Mouse (Mus musculus): ENCODE measurements at regions not wholly inside any gene's neighbourhood (a gene's known extent, or its start where the extent isn't known, plus 50 kb on each side); places are given as distances from the start of the nearest gene placed in this dataset.

DNA sequence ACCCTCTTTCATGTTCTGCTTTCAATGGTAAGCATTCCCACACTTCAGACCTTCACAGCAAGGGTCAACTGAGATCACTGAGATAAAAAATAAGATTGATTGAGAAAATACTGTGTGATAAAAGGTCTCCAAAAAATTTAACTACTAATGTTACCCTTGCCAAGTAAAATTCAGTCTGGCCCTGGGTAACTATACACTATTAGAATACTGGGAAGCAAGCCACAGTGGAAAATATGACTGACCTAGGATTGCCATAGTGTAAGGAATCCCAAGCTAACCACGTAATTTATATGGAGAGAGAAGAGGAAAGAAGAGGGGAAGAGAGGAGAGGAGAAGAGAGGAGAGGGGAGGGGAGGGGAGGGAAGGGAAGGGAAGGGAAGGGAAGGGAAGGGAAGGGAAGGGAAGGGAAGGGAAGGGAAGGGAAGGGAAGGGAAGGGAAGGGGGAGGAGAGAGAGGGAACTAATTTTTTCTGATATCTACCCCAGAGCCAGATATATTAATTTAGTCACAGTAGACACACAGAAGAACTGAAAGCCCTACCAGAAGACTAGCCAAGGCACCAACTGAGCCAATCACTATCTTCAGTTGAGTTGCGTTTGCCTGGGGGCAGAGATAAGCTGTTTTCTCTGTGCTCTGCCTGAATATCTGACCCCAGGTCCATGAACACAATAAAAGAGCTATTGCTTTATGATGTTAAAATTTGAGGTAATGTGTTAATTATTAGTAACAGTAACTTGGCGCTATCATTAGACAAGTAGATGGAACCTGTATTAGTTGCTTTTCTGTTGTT is 97.3 kb upstream of the Ifne start:
- WGBS, result 75% methylated on average over 3 of the region's 3 CpGs
- no peak overlapping the region for H3K4me2 ChIP-seq (ENCODE audit: low read depth, low read length)
- H3K4me3 ChIP-seq (ENCODE audit: low read depth, low read length), result no peak overlapping the region
- H3K27me3 ChIP-seq (ENCODE audit: control insufficient read depth, insufficient read depth, low read length), result no peaks in the 10 kb centered on the region
- no peaks in the 10 kb centered on the region for H3K9me3 ChIP-seq (replicated peaks; ENCODE audit: control insufficient read depth, low read length)
- H3K4me1 ChIP-seq (ENCODE audit: control insufficient read depth, insufficient read depth, low read length), result no peaks in the 10 kb centered on the region
- H3K36me3 ChIP-seq (replicated peaks; ENCODE audit: control insufficient read depth, insufficient read depth, low read depth, low read length), result no peaks in the 10 kb centered on the region
- ATAC-seq (replicated peaks; ENCODE audit: insufficient number of reproducible peaks, low FRiP score, low TSS enrichment, low read depth) (no peak), DNase-seq (ENCODE audit: low spot score) (no peak)
- no peak overlapping the region for H3K9ac ChIP-seq (replicated peaks; ENCODE audit: low read length)
- H3K27ac ChIP-seq (replicated peaks; ENCODE audit: low read depth, low read length), result no peak overlapping the region

DNA sequence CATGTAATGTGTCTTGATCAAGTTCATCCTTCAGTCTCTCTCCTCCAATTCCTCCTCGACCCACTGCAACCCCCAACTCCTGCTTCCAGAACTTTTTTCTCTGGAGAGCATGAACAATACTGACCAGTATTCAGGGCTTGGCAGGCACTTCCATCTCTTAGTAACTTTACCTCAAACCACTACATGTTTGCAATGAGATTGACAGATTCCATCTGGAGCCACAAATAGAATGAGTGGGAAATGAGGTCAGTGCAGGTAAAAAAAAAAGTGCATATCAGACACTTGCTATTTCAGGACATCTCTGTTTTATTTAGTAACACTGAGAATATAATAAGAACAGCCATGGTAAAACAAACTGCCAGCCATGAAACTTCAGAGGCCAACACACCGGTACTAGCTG is 94.5 kb upstream of the Ifne start:
- Histone ChIP-seq H3K4me2 (ENCODE audit: low read depth, low read length) (no peak overlapping the region), H3K27ac (replicated peaks; ENCODE audit: low read depth, low read length) (no peak overlapping the region)
- 81% methylated on average over 2 of the region's 2 CpGs for WGBS

DNA sequence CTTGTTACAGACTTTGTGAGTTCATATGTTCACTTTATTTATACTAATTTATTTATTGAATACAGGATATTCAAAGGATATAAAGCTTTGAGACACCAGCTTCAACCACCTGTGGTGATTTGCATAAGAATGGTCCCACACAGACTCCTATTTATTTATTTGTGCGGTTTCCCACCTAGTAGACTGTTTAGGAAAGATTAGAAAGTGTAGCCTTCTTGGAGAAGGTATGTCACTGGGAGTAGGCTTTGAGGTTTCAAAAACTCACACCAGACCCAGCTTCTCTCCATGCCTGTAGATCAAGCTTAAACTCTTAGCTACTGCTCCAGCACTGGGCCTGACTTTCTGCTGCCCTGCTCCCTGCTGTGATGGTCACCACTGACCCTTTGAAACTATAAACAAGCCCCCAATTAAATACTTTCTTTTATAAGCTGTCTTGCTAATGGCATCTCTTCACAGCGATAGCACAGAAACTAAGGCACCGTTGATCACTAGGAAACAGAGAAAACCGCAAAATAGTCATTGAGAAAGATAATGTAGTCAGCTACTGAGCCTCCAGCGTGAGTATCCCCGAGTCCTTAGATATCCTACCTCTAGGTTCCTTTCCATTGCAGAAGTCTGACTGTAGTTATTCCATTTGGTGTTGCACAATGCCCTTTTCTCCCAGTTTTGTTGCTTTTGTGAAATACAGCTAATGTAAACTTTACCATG is 89.3 kb upstream of the Ifne start:
- no peak for DNase-seq (ENCODE audit: low spot score)
- no peak overlapping the region for H3K27ac ChIP-seq (replicated peaks; ENCODE audit: low read depth, low read length)
- no peaks in the 10 kb centered on the region for H3K4me1 ChIP-seq (ENCODE audit: control insufficient read depth, insufficient read depth, low read length)
- H3K27me3 ChIP-seq (ENCODE audit: control insufficient read depth, insufficient read depth, low read length), result no peaks in the 10 kb centered on the region
- no peak overlapping the region for H3K4me2 ChIP-seq (ENCODE audit: low read depth, low read length)
- H3K4me3 ChIP-seq (ENCODE audit: low read depth, low read length), result no peak overlapping the region
- H3K9me3 ChIP-seq (replicated peaks; ENCODE audit: control insufficient read depth, low read length), result no peaks in the 10 kb centered on the region
- 63% methylated on average over 6 of the region's 6 CpGs for WGBS
- no peak overlapping the region for H3K9ac ChIP-seq (replicated peaks; ENCODE audit: low read length)
- no peak for ATAC-seq (replicated peaks; ENCODE audit: insufficient number of reproducible peaks, low FRiP score, low TSS enrichment, low read depth)
- H3K36me3 ChIP-seq (replicated peaks; ENCODE audit: control insufficient read depth, insufficient read depth, low read depth, low read length), result no peaks in the 10 kb centered on the region

More for the DNA sequence above, 94.5 kb upstream of the Ifne start:
- DNase-seq (ENCODE audit: low spot score) (no peak), ATAC-seq (replicated peaks; ENCODE audit: insufficient number of reproducible peaks, low FRiP score, low TSS enrichment, low read depth) (no peak)
- Histone ChIP-seq H3K4me1 (ENCODE audit: control insufficient read depth, insufficient read depth, low read length) (no peaks in the 10 kb centered on the region), H3K4me3 (ENCODE audit: low read depth, low read length) (no peak overlapping the region), H3K9ac (replicated peaks; ENCODE audit: low read length) (no peak overlapping the region), H3K27me3 (ENCODE audit: control insufficient read depth, insufficient read depth, low read length) (no peaks in the 10 kb centered on the region), H3K36me3 (replicated peaks; ENCODE audit: control insufficient read depth, insufficient read depth, low read depth, low read length) (no peaks in the 10 kb centered on the region), H3K9me3 (replicated peaks; ENCODE audit: control insufficient read depth, low read length) (no peaks in the 10 kb centered on the region)

DNA sequence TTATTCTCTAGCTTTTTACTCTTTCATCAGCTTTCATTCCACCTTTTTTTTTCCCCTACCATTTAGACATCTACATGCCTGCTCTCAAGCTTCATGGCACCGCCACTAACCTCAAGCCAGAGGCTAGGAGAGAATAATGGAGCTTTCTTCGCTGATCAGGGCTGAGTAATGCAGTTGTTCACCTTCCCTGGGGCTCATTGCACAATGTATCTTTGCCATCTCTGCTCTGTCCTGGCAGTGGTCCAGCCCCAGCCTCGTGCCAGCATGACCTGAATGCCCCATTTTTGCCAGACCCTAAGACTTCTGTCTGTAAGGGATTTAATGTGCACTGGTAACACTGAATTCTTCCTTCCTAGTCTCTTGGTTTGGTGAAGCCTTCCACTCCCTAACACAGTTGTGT is 79.6 kb upstream of the Ifne start:
- DNase-seq (ENCODE audit: low spot score) (no peak), ATAC-seq (replicated peaks; ENCODE audit: insufficient number of reproducible peaks, low FRiP score, low TSS enrichment, low read depth) (no peak)
- Histone ChIP-seq H3K4me2 (ENCODE audit: low read depth, low read length) (no peak overlapping the region), H3K27me3 (ENCODE audit: control insufficient read depth, insufficient read depth, low read length) (no peaks in the 10 kb centered on the region), H3K9ac (replicated peaks; ENCODE audit: low read length) (no peak overlapping the region), H3K27ac (replicated peaks; ENCODE audit: low read depth, low read length) (no peak overlapping the region), H3K4me1 (ENCODE audit: control insufficient read depth, insufficient read depth, low read length) (no peaks in the 10 kb centered on the region), H3K36me3 (replicated peaks; ENCODE audit: control insufficient read depth, insufficient read depth, low read depth, low read length) (no peaks in the 10 kb centered on the region), H3K9me3 (replicated peaks; ENCODE audit: control insufficient read depth, low read length) (no peaks in the 10 kb centered on the region), H3K4me3 (ENCODE audit: low read depth, low read length) (no peak overlapping the region)
- WGBS, result 59% methylated on average over 3 of the region's 3 CpGs

DNA sequence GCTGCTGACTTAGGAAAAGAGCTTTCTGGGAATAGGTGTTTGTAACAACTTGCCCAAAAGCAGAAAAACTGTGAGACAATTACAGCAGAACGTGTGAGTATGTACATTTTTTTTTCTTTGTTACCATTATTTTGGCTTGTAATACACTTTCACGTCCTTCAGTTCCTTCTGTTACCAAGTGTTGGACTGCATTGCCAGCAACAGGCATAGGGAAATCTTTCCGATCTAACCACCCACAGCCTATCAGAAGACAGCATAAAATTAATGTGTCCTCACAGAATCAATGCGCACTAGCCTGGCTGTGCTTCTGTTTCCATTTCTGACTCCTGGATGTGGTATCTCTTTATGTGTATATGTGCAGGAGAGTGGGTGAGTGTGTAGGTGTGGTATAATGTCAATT is 76.6 kb upstream of the Ifne start:
- H3K36me3 ChIP-seq (replicated peaks; ENCODE audit: control insufficient read depth, insufficient read depth, low read depth, low read length), result no peaks in the 10 kb centered on the region
- ATAC-seq (replicated peaks; ENCODE audit: insufficient number of reproducible peaks, low FRiP score, low TSS enrichment, low read depth), result no peak
- no peak for DNase-seq (ENCODE audit: low spot score)
- 72% methylated on average over 4 of the region's 4 CpGs for WGBS
- H3K9me3 ChIP-seq (replicated peaks; ENCODE audit: control insufficient read depth, low read length), result no peaks in the 10 kb centered on the region
- no peak overlapping the region for H3K27ac ChIP-seq (replicated peaks; ENCODE audit: low read depth, low read length)
- no peak overlapping the region for H3K9ac ChIP-seq (replicated peaks; ENCODE audit: low read length)
- H3K27me3 ChIP-seq (ENCODE audit: control insufficient read depth, insufficient read depth, low read length), result no peaks in the 10 kb centered on the region
- H3K4me1 ChIP-seq (ENCODE audit: control insufficient read depth, insufficient read depth, low read length), result no peaks in the 10 kb centered on the region
- H3K4me3 ChIP-seq (ENCODE audit: low read depth, low read length), result no peak overlapping the region
- no peak overlapping the region for H3K4me2 ChIP-seq (ENCODE audit: low read depth, low read length)

DNA sequence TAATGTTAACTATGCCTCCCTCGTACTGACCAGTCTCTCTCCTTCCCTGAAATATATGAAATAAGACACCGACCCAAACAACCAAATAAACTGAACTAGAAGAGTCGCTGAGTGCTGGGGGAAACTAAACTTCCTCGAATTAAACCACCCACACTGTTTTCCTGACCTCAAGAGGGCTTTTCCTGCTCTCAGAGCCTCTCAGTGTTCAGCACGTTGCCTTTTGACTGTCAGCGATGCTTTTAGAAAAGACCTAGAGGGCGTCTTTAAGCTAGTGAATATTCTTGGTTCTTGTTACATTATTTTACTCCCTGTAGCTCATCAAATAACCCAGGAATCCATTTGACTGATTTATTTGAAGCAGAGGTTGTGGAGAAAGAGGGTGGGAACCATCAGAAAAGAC is 76.2 kb upstream of the Ifne start:
- no peaks in the 10 kb centered on the region for H3K27me3 ChIP-seq (ENCODE audit: control insufficient read depth, insufficient read depth, low read length)
- no peak overlapping the region for H3K27ac ChIP-seq (replicated peaks; ENCODE audit: low read depth, low read length)
- 19% methylated on average over 7 of the region's 7 CpGs for WGBS
- ATAC-seq (replicated peaks; ENCODE audit: insufficient number of reproducible peaks, low FRiP score, low TSS enrichment, low read depth) (no peak), DNase-seq (ENCODE audit: low spot score) (no peak)
- no peak overlapping the region for H3K4me3 ChIP-seq (ENCODE audit: low read depth, low read length)
- no peaks in the 10 kb centered on the region for H3K36me3 ChIP-seq (replicated peaks; ENCODE audit: control insufficient read depth, insufficient read depth, low read depth, low read length)
- no peak overlapping the region for H3K9ac ChIP-seq (replicated peaks; ENCODE audit: low read length)
- H3K4me1 ChIP-seq (ENCODE audit: control insufficient read depth, insufficient read depth, low read length), result no peaks in the 10 kb centered on the region
- no peak overlapping the region for H3K4me2 ChIP-seq (ENCODE audit: low read depth, low read length)
- no peaks in the 10 kb centered on the region for H3K9me3 ChIP-seq (replicated peaks; ENCODE audit: control insufficient read depth, low read length)

DNA sequence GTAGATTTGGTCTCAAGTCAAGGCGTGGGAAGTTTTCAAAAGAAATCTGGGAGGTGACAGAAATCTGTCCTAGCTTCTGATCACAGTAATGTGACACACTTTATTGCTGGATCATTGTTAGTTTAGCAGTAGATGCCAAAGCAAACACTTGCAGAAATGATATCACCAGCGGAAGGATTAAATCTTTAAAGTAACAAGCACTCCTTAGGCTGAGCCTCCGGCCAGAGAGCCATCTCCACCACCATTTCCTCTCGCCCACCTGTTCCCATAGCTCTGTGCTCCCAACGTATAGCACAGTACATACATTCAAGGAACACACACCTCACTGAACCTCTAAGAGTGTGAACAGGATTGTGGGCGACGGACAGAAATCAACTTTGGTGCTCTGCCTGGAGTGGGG is 75.6 kb upstream of the Ifne start:
- no peak overlapping the region for H3K9ac ChIP-seq (replicated peaks; ENCODE audit: low read length)
- H3K27me3 ChIP-seq (ENCODE audit: control insufficient read depth, insufficient read depth, low read length), result no peaks in the 10 kb centered on the region
- DNase-seq (ENCODE audit: low spot score) (no peak), ATAC-seq (replicated peaks; ENCODE audit: insufficient number of reproducible peaks, low FRiP score, low TSS enrichment, low read depth) (no peak)
- no peak overlapping the region for H3K27ac ChIP-seq (replicated peaks; ENCODE audit: low read depth, low read length)
- no peak overlapping the region for H3K4me2 ChIP-seq (ENCODE audit: low read depth, low read length)
- WGBS, result 85% methylated on average over 7 of the region's 7 CpGs
- no peaks in the 10 kb centered on the region for H3K36me3 ChIP-seq (replicated peaks; ENCODE audit: control insufficient read depth, insufficient read depth, low read depth, low read length)
- H3K9me3 ChIP-seq (replicated peaks; ENCODE audit: control insufficient read depth, low read length), result no peaks in the 10 kb centered on the region
- no peaks in the 10 kb centered on the region for H3K4me1 ChIP-seq (ENCODE audit: control insufficient read depth, insufficient read depth, low read length)
- H3K4me3 ChIP-seq (ENCODE audit: low read depth, low read length), result no peak overlapping the region

DNA sequence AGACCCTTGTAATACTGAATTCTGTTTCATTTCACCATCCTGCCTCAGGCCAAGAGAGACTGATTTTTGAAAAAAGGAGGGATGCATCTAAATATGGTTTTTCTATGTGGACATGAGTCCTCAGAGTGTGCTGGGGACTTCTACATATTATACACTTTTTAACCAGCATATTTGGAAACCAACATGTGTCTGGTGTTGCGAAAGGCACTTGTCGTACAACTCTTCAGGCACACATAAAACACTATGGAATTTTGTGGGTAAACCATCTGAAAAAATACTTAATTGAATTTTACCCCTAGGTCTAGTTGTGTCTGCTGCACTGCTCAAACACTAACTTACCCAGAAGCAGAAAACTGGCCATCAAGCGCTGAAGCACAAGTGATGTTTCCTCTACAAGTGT is 74.0 kb upstream of the Ifne start:
- Histone ChIP-seq H3K4me1 (ENCODE audit: control insufficient read depth, insufficient read depth, low read length) (no peaks in the 10 kb centered on the region), H3K4me3 (ENCODE audit: low read depth, low read length) (no peak overlapping the region), H3K4me2 (ENCODE audit: low read depth, low read length) (no peak overlapping the region), H3K9ac (replicated peaks; ENCODE audit: low read length) (no peak overlapping the region), H3K27me3 (ENCODE audit: control insufficient read depth, insufficient read depth, low read length) (no peaks in the 10 kb centered on the region), H3K27ac (replicated peaks; ENCODE audit: low read depth, low read length) (no peak overlapping the region), H3K9me3 (replicated peaks; ENCODE audit: control insufficient read depth, low read length) (no peaks in the 10 kb centered on the region), H3K36me3 (replicated peaks; ENCODE audit: control insufficient read depth, insufficient read depth, low read depth, low read length) (no peaks in the 10 kb centered on the region)
- ATAC-seq (replicated peaks; ENCODE audit: insufficient number of reproducible peaks, low FRiP score, low TSS enrichment, low read depth) (no peak), DNase-seq (ENCODE audit: low spot score) (no peak)
- 92% methylated on average over 3 of the region's 3 CpGs for WGBS
